Mouse (Mus musculus): ENCODE data around the gene Actl11.

Gene Actl11

GRCm38 (mm10) chr9:107919441-107919840 is 8.8 kb upstream of the Actl11 start:
- DNase-seq (ENCODE audit: low spot score in 2 of 2), result no peak

DNA sequence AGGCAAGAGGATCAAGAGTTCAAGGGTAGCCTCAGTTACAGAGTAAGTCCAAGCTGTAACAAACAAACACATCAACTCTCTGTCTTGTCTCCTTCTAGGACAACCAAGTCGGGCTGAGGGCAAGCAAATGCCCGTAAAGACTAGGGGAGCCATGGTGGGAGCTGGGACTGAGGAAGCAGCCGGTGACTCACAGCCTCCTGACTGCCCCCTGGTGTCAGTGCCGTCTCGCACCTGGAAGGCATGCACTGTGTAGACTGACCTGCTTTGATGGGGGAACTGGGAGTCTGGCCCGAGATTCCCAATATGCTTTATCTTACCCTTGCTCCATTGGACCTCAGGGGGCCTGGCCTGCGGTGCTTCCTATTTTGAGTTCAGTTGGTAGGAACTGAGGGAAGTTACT is 5.2 kb upstream of the Actl11 start:
- peak; percentile 32 to 58 for DNase-seq (ENCODE audit: low spot score in 2 of 2)

DNA sequence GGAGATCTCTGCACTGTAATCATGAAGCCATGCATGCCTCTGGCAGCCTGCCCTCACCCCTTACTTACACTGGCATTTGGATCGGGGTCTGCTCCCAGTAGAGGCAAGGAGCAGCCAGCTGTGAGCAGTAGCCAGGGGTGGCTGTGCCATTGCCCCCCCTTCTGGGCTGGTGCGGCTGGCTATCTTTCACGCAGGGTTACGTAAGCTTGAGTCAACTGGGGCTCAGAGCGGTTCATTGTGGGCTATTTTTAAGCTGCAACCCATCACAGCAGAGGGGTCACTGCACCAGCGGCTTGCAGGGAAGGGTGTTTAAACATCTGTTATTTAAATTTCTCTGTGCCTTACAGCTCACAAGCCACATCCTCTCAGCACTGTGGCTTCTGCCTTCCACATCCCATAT is 4.3 kb upstream of the Actl11 start:
- peak in 1 of 2 experiments; percentile 51 for DNase-seq (ENCODE audit: low spot score in 2 of 2)

- no peak for DNase-seq (ENCODE audit: low spot score in 2 of 2)
These were observed 3.0 kb upstream of the Actl11 start for GRCm38 (mm10) chr9:107925251-107925650.

DNA sequence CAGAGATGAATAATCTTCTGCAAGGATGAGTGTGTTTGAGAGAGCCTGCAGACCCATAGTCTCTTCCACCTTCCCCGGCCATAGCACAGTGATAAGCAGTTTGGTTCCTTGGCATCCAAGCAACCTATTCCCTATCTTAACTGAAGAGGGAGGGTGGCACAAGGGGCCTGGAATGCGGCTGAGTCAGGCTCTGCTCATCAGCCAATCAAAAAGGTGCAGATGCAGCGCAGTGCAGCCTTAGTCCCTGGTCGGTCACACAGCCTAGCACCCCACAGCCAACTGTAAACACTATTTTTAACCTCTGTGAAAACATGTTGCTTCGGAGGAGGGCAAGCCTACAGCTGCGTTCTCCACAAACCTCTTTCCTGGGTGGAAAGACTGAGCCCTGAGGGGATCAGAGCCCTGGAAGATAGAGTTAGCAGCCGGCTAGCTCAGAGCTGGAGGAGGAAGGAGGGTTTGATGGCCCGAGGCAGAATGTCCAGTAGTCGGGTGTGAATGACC is 1.3 kb upstream of the Actl11 start:
- no peak for DNase-seq (ENCODE audit: low spot score in 2 of 2)

GRCm38 (mm10) chr9:107927749-107928148 is 520 bp upstream of the Actl11 start:
- DNase-seq (ENCODE audit: low spot score in 2 of 2), result no peak

DNA sequence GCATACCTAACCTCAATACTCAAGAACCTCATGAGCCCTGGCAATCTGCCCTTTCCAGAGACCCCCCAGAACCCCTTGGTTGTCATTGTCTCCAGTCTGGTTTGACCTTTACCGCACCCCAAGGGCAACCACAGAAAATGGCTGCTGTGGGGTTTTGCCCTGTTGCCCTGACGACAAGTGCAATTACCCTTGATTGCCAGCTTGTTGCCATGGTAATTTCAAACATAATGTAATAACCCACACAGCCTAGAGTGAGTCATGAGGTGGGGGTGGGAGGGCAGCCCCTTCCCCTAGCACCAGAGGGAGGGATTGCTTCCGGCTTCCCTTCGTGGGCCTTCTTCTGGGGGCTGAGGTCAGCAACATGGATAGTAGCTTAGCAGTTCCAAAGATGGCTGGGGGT is 4.0 kb downstream of the Actl11 start:
- DNase-seq (ENCODE audit: low spot score in 2 of 2), result no peak

- DNase-seq (ENCODE audit: low spot score in 2 of 2), result no peak
These were observed 5.9 kb downstream of the Actl11 start for GRCm38 (mm10) chr9:107934146-107934545.

GRCm38 (mm10) chr9:107935374-107935773 is 7.1 kb downstream of the Actl11 start, which contains the start of gene Camkv:
Gene Camkv, plus strand, starts transcription at chr9:107935674.
- no peak for DNase-seq (ENCODE audit: low spot score in 2 of 2)

DNA sequence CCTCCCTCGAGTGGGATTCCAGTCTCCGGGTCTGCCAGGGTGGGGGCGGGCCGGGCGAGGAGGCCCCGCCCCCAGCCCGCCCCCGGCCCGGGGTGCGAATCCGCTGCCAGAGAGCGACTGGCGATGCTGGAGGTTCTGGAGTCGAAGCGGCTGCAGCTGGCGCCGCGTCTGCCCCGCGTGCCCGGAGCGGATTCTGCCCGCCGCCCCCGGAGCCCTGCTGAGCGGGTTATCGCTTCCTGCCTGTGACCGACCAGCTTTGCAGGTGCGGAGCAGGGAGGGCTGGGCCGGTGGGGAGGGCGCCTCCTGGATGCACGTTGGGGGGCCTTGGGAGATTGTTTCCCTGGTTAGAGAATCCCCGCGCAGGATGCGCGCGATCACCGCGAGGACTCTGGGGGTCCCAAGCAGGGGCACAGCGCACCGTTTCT is 7.5 kb downstream of the Actl11 start:
- no peak for DNase-seq (ENCODE audit: low spot score in 2 of 2)

- DNase-seq (ENCODE audit: low spot score in 2 of 2), result no peak
These were observed 8.1 kb downstream of the Actl11 start for GRCm38 (mm10) chr9:107936215-107936822.

DNA sequence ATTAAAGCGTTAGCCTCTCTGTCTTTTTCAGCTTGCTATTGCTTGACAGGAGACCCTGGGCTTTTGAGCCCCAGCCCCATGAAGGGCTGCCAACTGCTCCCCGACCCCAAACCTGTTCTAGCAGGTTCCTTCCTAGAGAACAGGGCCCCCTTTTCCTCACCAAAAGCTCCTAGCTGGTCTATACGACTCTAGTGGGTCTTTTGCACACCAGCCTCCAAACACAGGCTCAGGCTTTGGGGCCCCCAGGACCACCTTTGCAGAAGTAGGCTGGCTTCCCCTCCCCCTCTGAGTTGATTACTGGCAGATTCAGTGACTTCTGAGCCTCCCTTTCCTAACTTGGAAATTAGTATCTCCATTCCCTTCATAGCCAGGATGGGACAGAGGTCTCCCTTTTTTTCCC is 8.6 kb downstream of the Actl11 start:
- DNase-seq (ENCODE audit: low spot score in 2 of 2), result no peak

GRCm38 (mm10) chr9:107947241-107948194 is 19.2 kb downstream of the Actl11 start:
- no peak for DNase-seq (ENCODE audit: low spot score in 2 of 2)

- DNase-seq (ENCODE audit: low spot score in 2 of 2), result no peak
These were observed 21.1 kb downstream of the Actl11 start for GRCm38 (mm10) chr9:107949184-107949921.

GRCm38 (mm10) chr9:107949922-107950235 is 21.6 kb downstream of the Actl11 start, which contains the start of gene Traip:
Gene Traip, plus strand, starts transcription at chr9:107950136.
- DNase-seq (ENCODE audit: low spot score in 2 of 2), result no peak

- DNase-seq (ENCODE audit: low spot score in 2 of 2), result peak; percentile 84 to 91
These were observed 22.4 kb downstream of the Actl11 start for GRCm38 (mm10) chr9:107950460-107951355.

DNA sequence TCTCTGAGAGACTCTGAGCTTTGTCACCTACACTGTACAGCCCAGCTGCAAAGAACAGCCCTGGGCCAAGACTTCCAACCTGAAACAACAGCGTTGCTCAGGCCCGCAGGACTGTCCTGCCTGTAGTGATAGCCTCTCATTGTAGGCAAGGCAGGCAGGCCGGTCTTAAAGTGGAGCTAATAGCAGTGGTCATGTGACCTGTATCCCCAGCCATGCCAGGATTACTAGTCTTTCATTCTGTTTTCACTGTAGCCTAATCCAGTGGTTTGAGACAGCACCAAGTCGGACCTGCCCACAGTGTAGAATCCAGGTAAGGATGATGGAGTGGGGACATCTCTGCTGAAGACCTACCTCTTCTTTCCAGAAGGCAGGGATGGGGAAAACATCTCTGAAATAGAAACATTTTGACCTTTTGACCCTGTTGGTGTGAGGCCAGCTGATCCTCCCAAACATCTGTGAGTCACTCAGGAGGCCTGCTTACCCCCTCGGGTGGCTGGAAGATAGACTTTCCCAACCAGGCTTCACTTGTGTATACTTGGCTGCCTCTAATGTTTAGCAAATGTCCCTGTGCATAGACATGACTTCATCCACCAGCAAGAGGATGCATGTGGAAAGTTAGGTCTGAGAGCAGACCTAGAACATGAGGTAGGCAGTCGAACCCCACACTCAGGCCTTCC is 27.5 kb downstream of the Actl11 start:
- no peak for DNase-seq (ENCODE audit: low spot score in 2 of 2)

DNA sequence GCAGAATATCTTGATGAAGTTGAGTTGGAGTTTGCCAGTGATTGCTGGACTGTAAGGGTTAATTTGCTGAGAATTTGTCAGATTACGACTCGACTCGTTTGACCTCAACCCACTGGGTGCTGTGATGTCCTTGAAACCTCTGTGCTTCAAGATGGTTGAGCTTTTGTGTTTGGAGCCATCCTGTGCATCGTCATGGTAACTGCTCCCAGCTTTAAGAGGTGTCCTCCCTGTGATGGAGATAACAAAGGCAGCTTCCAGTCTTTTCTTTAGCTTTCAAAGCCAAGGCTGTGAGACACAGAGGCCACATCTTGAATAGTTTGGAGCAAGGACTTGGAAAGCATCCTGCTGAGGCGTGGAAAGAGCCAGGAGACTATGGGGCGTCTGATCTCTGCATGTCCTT is 28.9 kb downstream of the Actl11 start:
- DNase-seq (ENCODE audit: low spot score in 2 of 2), result no peak

GRCm38 (mm10) chr9:107959896-107960295 is 31.6 kb downstream of the Actl11 start:
- DNase-seq (ENCODE audit: low spot score in 2 of 2), result no peak

- DNase-seq (ENCODE audit: low spot score in 2 of 2), result no peak
These were observed 32.7 kb downstream of the Actl11 start for GRCm38 (mm10) chr9:107960928-107961327.

Measured in urinary bladder, postnatal 36 days (tissue).